Mouse (Mus musculus) duodenum, adult 2 months (tissue): Measurements from ENCODE around the gene Slc17a7. TPM values are rescaled to one million over a fixed set of nuclear protein-coding genes. Genes with fewer than 3 reads are reported as not detected.

ENCODE experiments used
- polyA plus RNA-seq: library from polyadenylated mRNA; depleted of rRNA; stranded (reverse); fragments of >200 nt; gene quantifications from 2 replicates; pipeline ENCODE4 v1.2.3, GENCODE M21; 2012; ENCODE audit warnings: low replicate concordance; rRNA removed

The Slc17a7 gene
- 0.07 and 0.09 TPM in 2 replicates for polyA plus RNA-seq

GRCm38 (mm10) chr7:45163735-45164490 lies at the start of gene Slc17a7:
TSS of gene Slc17a7 (plus strand) at chr7:45163949.

GRCm38 (mm10) chr7:45124224-45125143 lies 39.3 kb upstream of the Slc17a7 start, which contains the start of gene Rps11:
TSS of gene Rps11 (minus strand) at chr7:45124439.

GRCm38 (mm10) chr7:45128624-45129246 lies 35.0 kb upstream of the Slc17a7 start, which contains the start of gene Rpl13a:
TSS of gene Rpl13a (minus strand) at chr7:45128761.

GRCm38 (mm10) chr7:45135993-45136567 lies 27.7 kb upstream of the Slc17a7 start, which contains the start of the genes Gm45713 and Flt3l:
TSS of gene Gm45713 (minus strand) at chr7:45136231.
TSS of gene Flt3l (minus strand) at chr7:45136432.

GRCm38 (mm10) chr7:45154096-45154992 lies 9.4 kb upstream of the Slc17a7 start, which contains the start of the genes Pih1d1 and Aldh16a1:
TSS of gene Pih1d1 (plus strand) at chr7:45154303.
TSS of gene Aldh16a1 (minus strand) at chr7:45154584.

GRCm38 (mm10) chr7:45179469-45179868 lies 15.7 kb downstream of the Slc17a7 start, which contains the start of gene Gfy:
TSS of gene Gfy (minus strand) at chr7:45179569.

GRCm38 (mm10) chr7:45180896-45181477 lies 17.2 kb downstream of the Slc17a7 start, which contains the start of gene Pth2:
TSS of gene Pth2 (plus strand) at chr7:45180995.

GRCm38 (mm10) chr7:45204380-45205143 lies 40.8 kb downstream of the Slc17a7 start, which contains the start of gene Ccdc155:
TSS of gene Ccdc155 (minus strand) at chr7:45204892.

GRCm38 (mm10) chr7:45211851-45212251 lies 48.1 kb downstream of the Slc17a7 start, which contains the start of gene Dkkl1:
TSS of gene Dkkl1 (minus strand) at chr7:45212147.

GRCm38 (mm10) chr7:45215673-45216441 lies 52.1 kb downstream of the Slc17a7 start, which contains the start of gene Tead2:
TSS of gene Tead2 (plus strand) at chr7:45215753.

Other genes with a start within 250 kb of the Slc17a7 start
- gene Ap2a1, start 234.5 kb upstream of the Slc17a7 start, polyA plus RNA-seq: 76.5 and 82.3 TPM in 2 replicates
- gene Tsks, start 220.7 kb upstream of the Slc17a7 start, polyA plus RNA-seq: 0.49 TPM in 1 of 2 replicates, not detected in the other
- gene Cpt1c, start 189.1 kb upstream of the Slc17a7 start, polyA plus RNA-seq: 6.7 and 11.1 TPM in 2 replicates
- 45.6 and 61.7 TPM in 2 replicates for gene Prmt1, start 177.4 kb upstream of the Slc17a7 start, polyA plus RNA-seq
- gene Irf3, start 166.3 kb upstream of the Slc17a7 start, polyA plus RNA-seq: 70.7 and 84.2 TPM in 2 replicates
- 26.3 and 28.8 TPM in 2 replicates for gene Bcl2l12, start 165.2 kb upstream of the Slc17a7 start, polyA plus RNA-seq
- 59.7 and 64.8 TPM in 2 replicates for gene Scaf1, start 147.6 kb upstream of the Slc17a7 start, polyA plus RNA-seq
- gene Rras, start 146.0 kb upstream of the Slc17a7 start, polyA plus RNA-seq: 76.8 and 77.3 TPM in 2 replicates
- gene Prr12, start 111.1 kb upstream of the Slc17a7 start, polyA plus RNA-seq: 8.5 and 9.7 TPM in 2 replicates
- gene Nosip, start 101.5 kb upstream of the Slc17a7 start, polyA plus RNA-seq: 47.3 and 54.0 TPM in 2 replicates
- 145 and 313 TPM in 2 replicates for gene Prrg2, start 101.3 kb upstream of the Slc17a7 start, polyA plus RNA-seq
- gene Rcn3, start 71.7 kb upstream of the Slc17a7 start, polyA plus RNA-seq: 42.1 and 62.3 TPM in 2 replicates
- gene Fcgrt, start 60.1 kb upstream of the Slc17a7 start, polyA plus RNA-seq: 84.8 and 148 TPM in 2 replicates
- 86.3 and 120 TPM in 2 replicates for gene Rps11, start 39.5 kb upstream of the Slc17a7 start, polyA plus RNA-seq
- 462 and 1,279 TPM in 2 replicates for gene Rpl13a, start 35.2 kb upstream of the Slc17a7 start, polyA plus RNA-seq
- 2.6 TPM in 1 of 2 replicates, not detected in the other for gene Gm45713, start 27.7 kb upstream of the Slc17a7 start, polyA plus RNA-seq
- 41.6 and 41.8 TPM in 2 replicates for gene Flt3l, start 27.5 kb upstream of the Slc17a7 start, polyA plus RNA-seq
- 33.6 and 51.7 TPM in 2 replicates for gene Pih1d1, start 9.6 kb upstream of the Slc17a7 start, polyA plus RNA-seq
- gene Aldh16a1, start 9.4 kb upstream of the Slc17a7 start, polyA plus RNA-seq: 214 and 420 TPM in 2 replicates
- gene Gfy, start 15.6 kb downstream of the Slc17a7 start, polyA plus RNA-seq: not detected in 2 replicates
- gene Pth2, start 17.0 kb downstream of the Slc17a7 start, polyA plus RNA-seq: not detected in 2 replicates
- gene Ccdc155, start 40.9 kb downstream of the Slc17a7 start, polyA plus RNA-seq: 0.04 TPM in 1 of 2 replicates, not detected in the other
- gene Dkkl1, start 48.2 kb downstream of the Slc17a7 start, polyA plus RNA-seq: 0.11 and 1.4 TPM in 2 replicates
- 7.2 and 14.7 TPM in 2 replicates for gene Tead2, start 51.8 kb downstream of the Slc17a7 start, polyA plus RNA-seq
- 12.2 and 41.2 TPM in 2 replicates for gene Cd37, start 75.2 kb downstream of the Slc17a7 start, polyA plus RNA-seq
- gene Slc6a16, start 77.1 kb downstream of the Slc17a7 start, polyA plus RNA-seq: not detected in 2 replicates
- gene Slc6a21, start 113.6 kb downstream of the Slc17a7 start, polyA plus RNA-seq: 0.13 TPM in 1 of 2 replicates, not detected in the other
- gene Trpm4, start 169.8 kb downstream of the Slc17a7 start, polyA plus RNA-seq: 125 and 254 TPM in 2 replicates
- 0.09 and 0.55 TPM in 2 replicates for gene Hrc, start 171.3 kb downstream of the Slc17a7 start, polyA plus RNA-seq
- gene Ppfia3, start 203.1 kb downstream of the Slc17a7 start, polyA plus RNA-seq: 34.3 and 84.9 TPM in 2 replicates
- gene Lin7b, start 206.6 kb downstream of the Slc17a7 start, polyA plus RNA-seq: 2.5 and 6.3 TPM in 2 replicates
- 112 and 146 TPM in 2 replicates for gene Snrnp70, start 231.8 kb downstream of the Slc17a7 start, polyA plus RNA-seq
- 0.05 TPM in 2 replicates for gene Kcna7, start 241.7 kb downstream of the Slc17a7 start, polyA plus RNA-seq
- 0.05 and 0.39 TPM in 2 replicates for gene Ntf5, start 249.7 kb downstream of the Slc17a7 start, polyA plus RNA-seq